Mouse (Mus musculus): ENCODE results near the gene Ppat.

Ppat gene

GRCm38 (mm10) chr5:76876106-76876758 lies 75.1 kb downstream of the Ppat start:
- DNase-seq (ENCODE audit: low read depth) = no peak

- peak; percentile 13 for DNase-seq (ENCODE audit: low read depth)
Measured at GRCm38 (mm10) chr5:76869553-76869952, 81.8 kb downstream of the Ppat start.

GRCm38 (mm10) chr5:76868693-76869286 lies 82.6 kb downstream of the Ppat start:
- DNase-seq (ENCODE audit: low read depth) = peak; percentile 68

- no peak for DNase-seq (ENCODE audit: low read depth)
Measured at GRCm38 (mm10) chr5:76866819-76867218, 84.6 kb downstream of the Ppat start.
